Mouse (Mus musculus): ENCODE data around the gene Zfp282. TPM values are rescaled to one million over a fixed set of nuclear protein-coding genes. Genes with fewer than 3 reads are reported as not detected.

The Zfp282 gene
- total RNA-seq, 4 experiments from 2014 or later, result 3.7 to 4.5 (median 4.2) TPM

Other genes starting within 250 kb of the Zfp282 start
- gene Pdia4, start 63.8 kb upstream of the Zfp282 start, total RNA-seq (2022), result 10 to 100 TPM; 35.8 to 45.8 (median 38.8) TPM
- gene Zfp786, start 46.3 kb upstream of the Zfp282 start, total RNA-seq (2022), result 1 to 10 TPM in 3 of 4 experiments, under 1 TPM in 1; 0.97 to 1.3 (median 1.1) TPM
- gene Zfp398, start 41.5 kb upstream of the Zfp282 start, total RNA-seq (2022), result 1 to 10 TPM; 5.9 to 8.4 (median 6.9) TPM
- gene Zfp212, start 43.3 kb downstream of the Zfp282 start, total RNA-seq (2022), result 1 to 10 TPM; 8.2 to 9.8 (median 8.5) TPM
- 1 to 10 TPM; 1.8 to 3.4 (median 2.7) TPM for gene Zfp956, start 76.2 kb downstream of the Zfp282 start, total RNA-seq (2022)
- 10 to 100 TPM; 11.6 to 16.1 (median 15.0) TPM for gene Zfp777, start 171.7 kb downstream of the Zfp282 start, total RNA-seq (2022)
- gene Zfp746, start 209.4 kb downstream of the Zfp282 start, total RNA-seq (2022), result 10 to 100 TPM in 2 of 4 experiments, 1 to 10 TPM in 2; 9.4 to 10.9 (median 10.0) TPM